Mouse (Mus musculus): Measurements from ENCODE around the gene Ip6k1.
A peak's percentile ranks its signal among the peaks of the same experiment; 100 is the strongest.

The Ip6k1 gene

DNA sequence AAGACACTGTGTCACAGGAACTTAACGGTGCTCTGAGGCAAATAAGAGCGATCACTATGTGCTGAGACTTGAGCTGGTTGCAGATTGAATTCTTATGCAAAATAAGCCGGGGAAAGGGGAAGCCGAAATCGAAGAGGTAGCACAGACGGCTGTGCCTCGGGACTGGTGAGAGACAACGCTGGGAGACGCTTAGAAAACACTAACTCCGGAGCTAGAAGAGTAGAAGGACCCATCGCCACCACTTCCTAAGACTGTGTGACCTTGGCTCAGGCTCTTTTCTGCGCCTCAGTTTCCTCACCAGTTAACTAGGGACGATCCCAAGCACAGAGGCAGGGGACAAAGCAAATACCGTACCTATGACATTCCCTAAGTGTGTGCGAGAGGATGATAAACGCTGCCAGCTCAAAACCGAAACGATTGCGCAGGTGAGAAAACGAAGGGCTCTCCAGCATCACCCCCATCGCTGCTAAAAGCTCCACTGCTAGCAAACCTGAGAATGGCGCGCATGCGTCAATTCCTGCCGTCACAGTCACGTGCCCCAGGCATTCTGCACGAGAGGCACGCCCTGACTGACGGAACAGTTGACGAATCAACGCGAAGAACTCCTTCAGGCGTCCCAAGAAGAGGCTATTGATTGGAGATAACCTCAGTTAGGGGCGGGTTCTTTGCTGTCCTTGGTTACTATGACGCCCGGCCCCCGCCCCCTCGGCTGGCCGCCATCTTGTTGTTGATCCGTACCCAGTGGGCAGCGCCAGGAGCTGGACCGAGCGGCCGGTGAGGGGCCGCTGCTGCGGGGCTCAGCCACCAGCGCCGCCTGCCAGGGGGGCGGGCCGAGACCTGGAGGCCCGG, at the start of gene Ip6k1:
TSS of gene Ip6k1 (plus strand) at position 580 of the 849 bp plus-strand sequence.
- DNase-seq (ENCODE audit: low read depth, low spot score), result peak; percentile 100

DNA sequence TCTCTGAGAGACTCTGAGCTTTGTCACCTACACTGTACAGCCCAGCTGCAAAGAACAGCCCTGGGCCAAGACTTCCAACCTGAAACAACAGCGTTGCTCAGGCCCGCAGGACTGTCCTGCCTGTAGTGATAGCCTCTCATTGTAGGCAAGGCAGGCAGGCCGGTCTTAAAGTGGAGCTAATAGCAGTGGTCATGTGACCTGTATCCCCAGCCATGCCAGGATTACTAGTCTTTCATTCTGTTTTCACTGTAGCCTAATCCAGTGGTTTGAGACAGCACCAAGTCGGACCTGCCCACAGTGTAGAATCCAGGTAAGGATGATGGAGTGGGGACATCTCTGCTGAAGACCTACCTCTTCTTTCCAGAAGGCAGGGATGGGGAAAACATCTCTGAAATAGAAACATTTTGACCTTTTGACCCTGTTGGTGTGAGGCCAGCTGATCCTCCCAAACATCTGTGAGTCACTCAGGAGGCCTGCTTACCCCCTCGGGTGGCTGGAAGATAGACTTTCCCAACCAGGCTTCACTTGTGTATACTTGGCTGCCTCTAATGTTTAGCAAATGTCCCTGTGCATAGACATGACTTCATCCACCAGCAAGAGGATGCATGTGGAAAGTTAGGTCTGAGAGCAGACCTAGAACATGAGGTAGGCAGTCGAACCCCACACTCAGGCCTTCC, 46.5 kb upstream of the Ip6k1 start:
- DNase-seq (ENCODE audit: low read depth, low spot score), result no peak

- DNase-seq (ENCODE audit: low read depth, low spot score), result peak; percentile 91
Measured at GRCm38 (mm10) chr9:107957141-107957540, 45.2 kb upstream of the Ip6k1 start.

DNA sequence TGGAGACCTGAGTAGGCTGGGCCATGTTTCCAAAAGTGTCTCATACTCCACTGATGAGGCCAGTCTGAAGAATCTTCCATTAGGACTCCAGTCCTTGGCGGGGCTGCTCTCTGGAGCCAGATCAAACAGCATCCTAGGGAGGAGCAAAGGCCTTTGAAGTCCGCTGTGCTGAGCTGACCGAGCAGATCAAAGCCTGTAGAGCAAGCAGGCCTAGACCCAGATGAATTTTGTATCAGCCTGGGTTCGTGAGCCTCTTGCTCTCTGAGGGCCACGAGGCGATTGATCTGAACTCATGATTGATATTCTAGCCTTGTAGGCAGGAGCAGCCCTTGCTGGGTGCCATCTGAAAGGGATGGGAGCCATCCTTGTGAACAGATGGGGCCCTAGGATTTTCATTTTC, 42.4 kb upstream of the Ip6k1 start:
- DNase-seq (ENCODE audit: low read depth, low spot score), result no peak

DNA sequence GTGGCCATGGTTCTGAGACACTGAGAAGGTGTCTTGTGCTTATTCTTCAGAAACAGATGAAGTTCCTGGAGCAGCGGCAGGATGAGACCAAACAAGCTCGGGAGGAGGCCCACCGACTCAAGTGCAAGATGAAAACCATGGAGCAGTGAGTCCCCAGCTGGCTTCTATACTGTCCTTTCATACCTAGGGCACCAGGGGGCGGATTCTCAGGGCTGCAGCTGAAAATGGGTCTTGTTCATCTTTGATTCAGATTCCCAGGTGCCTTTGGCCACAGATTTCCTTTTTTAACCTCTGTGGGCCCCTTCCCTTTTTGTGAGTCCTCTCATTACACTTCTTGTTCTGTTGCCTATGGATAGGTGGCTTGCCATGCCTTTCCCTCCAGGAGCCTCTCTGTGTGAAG, 41.4 kb upstream of the Ip6k1 start:
- DNase-seq (ENCODE audit: low read depth, low spot score), result peak; percentile 66

DNA sequence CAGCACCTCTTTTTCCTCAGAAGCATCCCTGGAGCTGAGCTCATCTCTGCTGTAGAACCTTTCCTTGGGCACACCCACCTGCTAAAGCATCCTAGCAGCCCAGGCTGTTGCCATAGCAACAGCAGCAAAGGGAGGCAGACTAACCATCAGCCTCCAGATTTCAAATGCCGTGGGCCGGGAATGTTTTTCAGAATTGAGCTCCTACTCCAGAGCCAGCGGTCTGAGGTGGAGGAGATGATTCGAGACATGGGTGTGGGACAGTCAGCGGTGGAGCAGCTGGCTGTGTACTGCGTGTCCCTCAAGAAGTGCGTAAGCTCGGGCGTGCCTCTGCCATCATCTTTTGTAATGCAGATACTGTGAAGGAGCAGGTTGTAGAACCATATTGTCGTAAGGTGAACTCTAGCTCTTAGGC, 40.9 kb upstream of the Ip6k1 start:
- peak; percentile 91 for DNase-seq (ENCODE audit: low read depth, low spot score)

DNA sequence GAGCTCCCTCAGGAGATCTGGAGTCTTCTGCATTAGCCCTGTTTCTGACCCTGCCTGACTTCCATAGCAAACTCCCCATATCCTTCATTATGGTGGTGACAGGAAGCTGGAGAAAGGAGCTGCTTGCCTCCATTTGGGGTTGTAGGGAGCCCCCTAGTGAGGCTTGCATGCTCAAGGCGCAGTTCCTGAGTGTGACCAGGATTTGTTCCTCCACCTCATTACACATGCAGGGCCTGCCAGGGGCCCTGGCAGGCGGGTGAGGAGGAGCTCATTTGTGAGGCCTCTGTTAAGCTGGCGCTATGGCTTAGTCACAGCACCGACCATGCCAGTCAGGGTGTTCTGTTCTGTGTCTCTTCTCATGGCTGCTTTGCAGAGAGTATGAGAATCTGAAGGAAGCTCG, 40.4 kb upstream of the Ip6k1 start:
- peak; percentile 78 for DNase-seq (ENCODE audit: low read depth, low spot score)

GRCm38 (mm10) chr9:107962916-107963315, 39.4 kb upstream of the Ip6k1 start:
- no peak for DNase-seq (ENCODE audit: low read depth, low spot score)

- DNase-seq (ENCODE audit: low read depth, low spot score), result peak; percentile 81
Measured at GRCm38 (mm10) chr9:107963700-107964099, 38.6 kb upstream of the Ip6k1 start.

GRCm38 (mm10) chr9:107964681-107965080, 37.6 kb upstream of the Ip6k1 start:
- no peak for DNase-seq (ENCODE audit: low read depth, low spot score)

- no peak for DNase-seq (ENCODE audit: low read depth, low spot score)
Measured at GRCm38 (mm10) chr9:107966676-107967075, 35.6 kb upstream of the Ip6k1 start.

GRCm38 (mm10) chr9:107967437-107967836, 34.9 kb upstream of the Ip6k1 start:
- DNase-seq (ENCODE audit: low read depth, low spot score), result no peak

DNA sequence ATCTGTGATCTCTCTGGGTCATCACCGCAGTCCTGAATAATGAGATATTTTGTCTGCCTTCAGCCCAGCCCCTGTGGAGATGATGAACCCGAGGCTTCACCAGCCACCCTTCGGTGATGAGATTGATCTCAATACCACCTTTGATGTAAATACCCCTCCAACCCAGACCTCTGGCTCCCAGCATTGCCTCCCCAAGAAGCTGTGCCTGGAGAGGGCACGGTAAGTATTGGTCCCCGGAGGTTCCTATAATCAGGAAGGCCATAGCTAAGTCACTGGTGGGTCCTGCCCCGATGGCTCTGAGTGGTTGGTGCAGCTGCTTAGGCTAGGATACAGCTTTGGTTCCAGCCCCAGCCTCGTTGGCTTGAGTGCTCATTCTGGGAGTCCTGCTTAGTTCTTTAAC, 33.8 kb upstream of the Ip6k1 start:
- DNase-seq (ENCODE audit: low read depth, low spot score), result no peak

DNA sequence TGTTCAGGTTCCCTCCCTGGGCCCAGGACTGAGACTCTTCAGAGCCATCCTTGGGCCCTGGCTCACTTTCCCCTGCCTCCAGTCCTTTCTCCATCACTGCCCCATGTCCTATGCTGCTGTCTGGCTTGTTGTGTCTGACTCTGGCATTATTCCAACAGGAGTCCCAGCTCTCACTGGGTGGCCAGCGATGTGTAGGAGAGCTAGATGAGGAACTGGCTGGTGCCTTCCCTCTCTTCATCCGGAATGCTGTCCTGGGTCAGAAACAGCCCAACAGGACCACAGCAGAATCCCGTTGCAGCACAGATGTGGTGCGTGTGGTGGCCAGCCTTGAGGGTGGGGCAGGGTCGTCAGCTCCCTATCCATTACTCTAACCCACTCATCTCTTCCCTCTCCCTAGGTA, 32.0 kb upstream of the Ip6k1 start:
- DNase-seq (ENCODE audit: low read depth, low spot score), result no peak

GRCm38 (mm10) chr9:107971690-107972541, 30.4 kb upstream of the Ip6k1 start:
- peak; percentile 86 for DNase-seq (ENCODE audit: low read depth, low spot score)

DNA sequence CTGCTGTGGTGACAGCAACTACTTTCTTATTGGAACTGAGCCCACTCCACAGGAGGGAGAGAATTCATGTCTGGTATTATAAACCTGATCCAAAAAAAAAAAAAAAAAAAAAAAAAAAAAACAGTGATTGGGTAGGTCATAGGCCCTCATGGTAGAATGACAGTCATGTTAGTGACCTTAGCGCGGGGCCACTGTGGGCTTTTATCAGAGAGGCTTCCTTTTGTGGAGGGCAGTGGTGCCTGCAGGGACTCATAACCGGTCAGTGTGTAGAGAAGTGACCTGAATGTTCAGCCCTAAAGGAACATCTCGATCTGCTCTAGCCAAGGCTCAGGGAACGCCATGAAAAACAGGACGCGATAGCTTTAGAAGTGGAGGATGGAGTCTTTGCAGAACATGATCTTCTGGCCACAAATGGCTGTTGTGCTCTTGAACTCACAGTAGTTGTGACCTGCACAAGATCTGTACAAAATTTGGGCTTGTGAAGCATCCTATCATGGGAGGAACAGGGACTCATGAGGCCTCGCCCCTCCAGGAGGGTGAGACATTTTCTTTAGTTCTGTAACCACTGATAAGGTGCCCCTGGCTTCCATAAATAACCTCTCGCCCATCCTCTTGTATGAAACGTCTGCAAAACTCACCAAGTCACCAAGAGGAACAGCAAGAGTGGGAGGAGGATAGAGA, 27.7 kb upstream of the Ip6k1 start:
- DNase-seq (ENCODE audit: low read depth, low spot score), result no peak

DNA sequence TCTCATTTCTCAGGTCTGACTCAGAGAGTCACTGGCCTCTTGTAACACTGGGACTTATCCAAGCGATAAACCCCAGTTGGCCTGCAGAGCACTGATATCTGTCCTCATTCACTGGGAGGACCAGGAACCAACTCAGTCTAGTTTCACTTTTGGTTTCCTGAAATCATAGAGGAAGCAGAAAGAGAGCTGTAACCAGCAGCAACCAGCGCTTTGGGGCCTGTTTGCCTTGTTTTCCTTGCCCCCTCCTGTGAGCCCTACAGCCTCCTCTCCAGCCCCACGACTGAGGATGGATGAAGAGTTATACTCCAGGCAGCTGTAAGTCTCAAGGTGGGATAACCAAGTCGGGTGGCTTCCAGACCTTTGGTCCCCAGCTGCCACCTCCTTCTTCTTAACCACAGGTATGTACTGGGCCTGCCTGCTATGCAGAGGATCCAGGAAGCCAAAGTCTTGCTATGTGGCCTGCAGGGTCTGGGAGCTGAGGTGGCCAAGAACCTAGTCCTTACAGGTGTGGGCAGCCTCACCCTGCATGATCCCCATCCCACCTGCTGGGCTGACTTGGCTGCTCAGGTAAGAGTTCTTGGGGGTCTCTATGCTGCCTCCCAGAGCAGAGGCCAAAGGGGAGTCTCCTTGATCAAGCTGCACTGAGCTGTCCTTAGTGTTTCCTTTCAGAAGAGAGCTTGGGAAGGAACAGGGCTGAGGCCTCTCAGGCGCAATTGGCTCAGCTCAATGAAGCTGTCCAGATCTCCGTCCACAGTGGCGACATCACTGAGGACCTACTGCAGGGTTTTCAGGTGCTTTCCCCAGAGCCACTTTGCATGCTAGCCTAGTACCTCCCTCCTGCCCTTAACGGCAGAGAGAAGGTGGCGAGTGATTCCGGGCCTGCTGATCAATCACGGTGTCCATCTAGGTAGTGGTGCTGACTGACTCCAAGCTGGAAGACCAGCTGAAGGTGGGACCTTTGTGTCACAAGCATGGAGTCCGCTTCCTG, 26.6 kb upstream of the Ip6k1 start, which contains the start of gene Uba7:
TSS of gene Uba7 (plus strand) at position 107 of the 988 bp plus-strand sequence.
- no peak for DNase-seq (ENCODE audit: low read depth, low spot score)

- DNase-seq (ENCODE audit: low read depth, low spot score), result no peak
Measured at GRCm38 (mm10) chr9:107978815-107979214, 23.5 kb upstream of the Ip6k1 start.

DNA sequence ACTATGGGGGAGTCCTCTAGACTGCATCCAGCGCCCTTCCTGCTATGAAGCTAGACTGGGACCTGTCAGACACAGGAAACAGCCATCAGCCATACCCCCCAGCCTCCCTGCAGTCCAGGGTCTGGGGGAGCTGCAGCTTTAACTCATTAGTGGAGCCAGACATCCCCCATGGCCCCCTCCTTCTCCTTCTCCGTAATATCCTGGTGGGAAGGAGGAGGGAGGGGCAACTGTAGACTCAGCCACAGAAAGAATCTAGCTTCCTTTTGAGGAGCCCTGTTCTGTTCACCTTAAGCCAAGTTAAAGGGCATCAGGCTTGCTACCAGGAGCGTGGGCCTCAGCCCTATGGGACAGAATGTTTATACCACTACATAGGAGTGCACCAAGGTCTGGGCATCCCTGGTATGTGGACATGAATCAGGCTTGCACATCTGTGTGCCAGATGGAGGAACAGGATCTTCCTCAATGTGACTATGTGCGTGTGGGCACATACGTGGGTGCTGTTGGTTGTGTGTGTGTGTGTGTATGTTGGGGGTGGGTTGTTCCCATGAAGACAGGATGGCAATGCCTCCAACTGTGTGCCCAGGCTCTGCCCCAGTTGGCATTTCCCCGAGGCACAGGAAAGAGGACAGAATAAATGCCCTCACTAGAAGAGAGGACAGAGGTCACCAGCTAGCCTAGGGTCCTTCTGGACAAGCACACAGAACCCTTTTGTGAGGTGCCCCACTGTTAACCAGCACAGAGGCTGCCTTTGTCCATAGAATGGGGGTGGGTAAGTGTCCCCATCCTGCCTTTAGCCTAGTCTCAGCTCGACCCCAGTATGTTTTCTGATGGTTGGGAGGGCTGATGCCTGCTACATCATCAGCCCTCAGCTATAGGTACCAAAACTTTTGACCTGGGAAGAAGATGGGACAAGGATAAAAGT, 20.4 kb upstream of the Ip6k1 start:
- no peak for DNase-seq (ENCODE audit: low read depth, low spot score)

Measured in R1 (cell line).